ENCODE assay signal across 8 mouse cellular contexts in the genomic region with DNA sequence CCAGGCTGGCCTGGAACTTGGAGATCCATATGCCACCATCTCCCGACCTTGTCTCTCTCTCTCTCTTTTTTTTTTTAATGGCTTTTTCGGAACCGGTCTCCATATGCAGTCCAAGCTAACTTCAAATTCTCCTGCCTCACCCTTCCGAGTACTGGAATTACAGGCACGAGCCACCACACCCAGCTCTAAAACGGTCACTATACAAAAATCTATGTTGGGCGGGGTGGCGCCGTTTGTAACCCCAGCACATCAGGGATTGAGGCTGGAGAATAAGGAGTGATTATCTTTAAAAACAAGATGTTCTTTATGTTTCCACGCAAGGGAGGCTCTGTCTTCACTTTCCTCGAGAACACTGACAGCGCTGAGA. TPM values are rescaled to one million over a fixed set of nuclear protein-coding genes. Genes with fewer than 3 reads are reported as not detected.
DNase-seq lines count a peak whose midpoint lies in the region; ATAC-seq and TF ChIP-seq lines count a peak whose summit lies in the region.

No protein-coding gene starts in this region.

- in situ Hi-C loops in ES-E14 (cut with MboI; ENCODE audit: low sequenced_read_pairs in 2 of 2, unreplicated experiment in 2 of 2): no loop called here

- H3K36me3 ChIP-seq in heart, embryonic 12.5 days: peaks cover 20% of the 10 kb centered on the region
- H3K36me3 ChIP-seq in ES-E14 (ENCODE audit: control insufficient read depth, insufficient read depth, low read length, poor library complexity, severe bottlenecking): peaks cover 18% of the 10 kb centered on the region
- H3K36me3 ChIP-seq in heart, postnatal 0 days (replicated peaks; ENCODE audit: control insufficient read depth, insufficient read depth, low read length): peaks cover 19% of the 10 kb centered on the region
- no peaks in the 10 kb centered on the region for H3K36me3 ChIP-seq in macrophage (ENCODE audit: inconsistent target)

- peaks cover 20% of the 10 kb centered on the region; the same call in 1 of the 2 replicates for H3K79me2 ChIP-seq in macrophage (ENCODE audit: inconsistent target)

- TF ChIP-seq CTCF in heart, postnatal 0 days (IDR thresholded peaks at IDR 0.05; ENCODE audit: low read depth): no peak

- intact Hi-C loops in heart, postnatal 10 days (cut with DNase I): loop anchor here (2.0 kb wide), 1 partner anchor 16 kb away; no protein-coding TSS in a partner anchor
- intact Hi-C loops in left cerebral cortex, postnatal 14 days (cut with DNase I): no loop called here

- peak overlapping the region; percentile 75 for H3K4me2 ChIP-seq in heart, embryonic 12.5 days
- peak overlapping the region; percentile 78 for H3K4me2 ChIP-seq in heart, postnatal 0 days (ENCODE audit: low read depth, low read length)

- peak overlapping the region; percentile 66 for H3K9ac ChIP-seq in heart, embryonic 12.5 days
- H3K9ac ChIP-seq in ES-E14 (ENCODE audit: insufficient read depth, low read depth, low read length, poor library complexity, severe bottlenecking): peak overlapping the region; percentile 91
- peak overlapping the region; percentile 60 for H3K9ac ChIP-seq in heart, postnatal 0 days (replicated peaks; ENCODE audit: low read depth, low read length)

- no peaks in the 10 kb centered on the region for H3K9me3 ChIP-seq in heart, embryonic 12.5 days (replicated peaks)
- no peaks in the 10 kb centered on the region for H3K9me3 ChIP-seq in ES-E14 (ENCODE audit: control insufficient read depth, insufficient read depth, low read depth, low read length)
- H3K9me3 ChIP-seq in heart, postnatal 0 days (replicated peaks; ENCODE audit: control insufficient read depth, low read length): no peaks in the 10 kb centered on the region

- ATAC-seq in heart, embryonic 12.5 days (ENCODE audit: insufficient number of reproducible peaks, low FRiP score): 0 out of 2 replicates have a peak, but pooled peaks have one; percentile 2
- ATAC-seq in heart, postnatal 0 days (ENCODE audit: insufficient read depth, low read depth): no peak

- WGBS in heart, embryonic 12.5 days: 5% methylated on average over 12 of the region's 12 CpGs
- WGBS in heart, postnatal 0 days: 6% methylated on average over 12 of the region's 12 CpGs
- WGBS in macrophage (ENCODE audit: missing documents): 10% methylated on average over 12 of the region's 12 CpGs

- H3K4me3 ChIP-seq in heart, embryonic 12.5 days: peak overlapping the region; percentile 66
- H3K4me3 ChIP-seq in ES-E14 (ENCODE audit: insufficient read depth in 1 of 2, low read depth in 1 of 2, low read length in 2 of 2, poor library complexity in 1 of 2, severe bottlenecking in 1 of 2): peak overlapping the region; percentile 91 to 96
- H3K4me3 ChIP-seq in heart, postnatal 0 days (ENCODE audit: low read depth, low read length): peak overlapping the region; percentile 82
- no peak overlapping the region; the same call in 1 of the 2 replicates for H3K4me3 ChIP-seq in macrophage (ENCODE audit: inconsistent target)

- H3K4me1 ChIP-seq in heart, embryonic 12.5 days (replicated peaks): peaks cover 16% of the 10 kb centered on the region
- peaks cover 2 to 19% of the 10 kb centered on the region in 2 experiments; a peak in 2 of 4 replicates for H3K4me1 ChIP-seq in ES-E14 (ENCODE audit: control insufficient read depth in 2 of 2, insufficient read depth in 2 of 2, low read length in 2 of 2, poor library complexity in 1 of 2)
- H3K4me1 ChIP-seq in heart, postnatal 0 days (ENCODE audit: control insufficient read depth, insufficient read depth): peaks cover 10% of the 10 kb centered on the region; the same call in 1 of the 2 replicates

- no peaks in the 10 kb centered on the region for H3K27me3 ChIP-seq in heart, embryonic 12.5 days (replicated peaks)
- no peaks in the 10 kb centered on the region for H3K27me3 ChIP-seq in heart, postnatal 0 days (ENCODE audit: control insufficient read depth, insufficient read depth, low read length)

- TF ChIP-seq EP300 in heart, postnatal 0 days (IDR thresholded peaks at IDR 0.05; ENCODE audit: low read depth): no peak

- no peak for DNase-seq in heart, postnatal 10 days
- DNase-seq in ES-E14 (ENCODE audit: low read depth, low spot score): no peak
- no peak for DNase-seq in heart, postnatal 0 days (ENCODE audit: low spot score)
- DNase-seq in left cerebral cortex, postnatal 14 days (ENCODE audit: low spot score in 2 of 2): no peak
- DNase-seq in adrenal gland, postnatal 4 days (ENCODE audit: low spot score in 2 of 2): no peak
- no peak for DNase-seq in MN1 (ENCODE audit: low spot score)

- peak overlapping the region; percentile 90 for H3K27ac ChIP-seq in heart, embryonic 12.5 days (ENCODE audit: poor library complexity, severe bottlenecking)
- peak overlapping the region; percentile 37; the same call in 1 of the 2 replicates for H3K27ac ChIP-seq in ES-E14 (ENCODE audit: insufficient read depth, low read depth, low read length, poor library complexity, severe bottlenecking)
- H3K27ac ChIP-seq in heart, postnatal 0 days (ENCODE audit: low read depth): peak overlapping the region; percentile 89
- H3K27ac ChIP-seq in macrophage: peak overlapping the region; percentile 39

RNA-seq across cellular contexts. Expression of gene Nrm, which starts 0.3 kb away (rescaled TPM):
- 48.9 and 50.7 TPM in 2 replicates for polyA plus RNA-seq in heart, embryonic 12.5 days (2016; fragmentation: Nextera tagmentation; extraction: Ambion mirVana)
- 10 to 100 TPM; 12.6 to 13.5 TPM for total RNA-seq in heart, postnatal 10 days (2021)
- total RNA-seq in ES-E14 (2012; rRNA removed): 24.7 and 43.0 TPM in 2 replicates
- total RNA-seq in heart, postnatal 0 days (2014; rRNA removed; ENCODE audit: low replicate concordance): 16.1 and 36.2 TPM in 2 replicates
- polyA plus RNA-seq in heart, postnatal 0 days (2015; fragmentation: Nextera tagmentation; extraction: Ambion mirVana): 18.0 and 21.6 TPM in 2 replicates
- total RNA-seq in macrophage (2018; cell fraction: chromatin; rRNA removed): 1 to 10 TPM in 12 of 26 experiments, under 1 TPM in 3, not detected in 11; 0.48 to 6.9 (median 1.9) TPM
- 1 to 10 TPM; 4.5 to 9.2 (median 6.2) TPM for total RNA-seq in macrophage (2018; cell fraction: cytosol; rRNA removed)
- 10 to 100 TPM in 4 of 26 experiments, 1 to 10 TPM in 22; 2.0 to 31.9 (median 4.7) TPM for total RNA-seq in macrophage (2018; cell fraction: nucleus; rRNA removed)
- polyA plus RNA-seq in macrophage (2018): 5.9 to 14.4 TPM (median 6.8 TPM) in 3 replicates
- total RNA-seq in left cerebral cortex, postnatal 14 days (2021): 1 to 10 TPM; 5.1 TPM
- 10 to 100 TPM; 25.8 to 27.1 TPM for total RNA-seq in adrenal gland, postnatal 4 days (2021)

RNA-seq across cellular contexts. Expression of gene Ppp1r18, which starts 4.6 kb away (rescaled TPM):
- polyA plus RNA-seq in heart, embryonic 12.5 days (2016; fragmentation: Nextera tagmentation; extraction: Ambion mirVana): 22.8 and 23.7 TPM in 2 replicates
- total RNA-seq in heart, postnatal 10 days (2021): 10 to 100 TPM; 27.9 to 29.6 TPM
- total RNA-seq in ES-E14 (2012; rRNA removed): 23.2 and 29.9 TPM in 2 replicates
- 30.0 and 35.0 TPM in 2 replicates for total RNA-seq in heart, postnatal 0 days (2014; rRNA removed; ENCODE audit: low replicate concordance)
- polyA plus RNA-seq in heart, postnatal 0 days (2015; fragmentation: Nextera tagmentation; extraction: Ambion mirVana): 10.0 and 11.6 TPM in 2 replicates
- 100 to 1,000 TPM in 22 of 26 experiments, 10 to 100 TPM in 4; 62.2 to 295 (median 178) TPM for total RNA-seq in macrophage (2018; cell fraction: chromatin; rRNA removed)
- 100 to 1,000 TPM; 183 to 254 (median 218) TPM for total RNA-seq in macrophage (2018; cell fraction: cytosol; rRNA removed)
- 100 to 1,000 TPM in 24 of 26 experiments, 10 to 100 TPM in 2; 99.4 to 300 (median 213) TPM for total RNA-seq in macrophage (2018; cell fraction: nucleus; rRNA removed)
- 166 to 235 TPM (median 189 TPM) in 3 replicates for polyA plus RNA-seq in macrophage (2018)
- 10 to 100 TPM; 12.8 to 14.1 TPM for total RNA-seq in left cerebral cortex, postnatal 14 days (2021)
- 10 to 100 TPM; 40.7 to 46.6 TPM for total RNA-seq in adrenal gland, postnatal 4 days (2021)

RNA-seq across cellular contexts. Expression of gene Dhx16, which starts 18.8 kb away (rescaled TPM):
- polyA plus RNA-seq in heart, embryonic 12.5 days (2016; fragmentation: Nextera tagmentation; extraction: Ambion mirVana): 22.4 and 26.6 TPM in 2 replicates
- total RNA-seq in heart, postnatal 10 days (2021): 10 to 100 TPM; 24.7 to 29.2 TPM
- total RNA-seq in ES-E14 (2012; rRNA removed): 202 and 391 TPM in 2 replicates
- total RNA-seq in heart, postnatal 0 days (2014; rRNA removed; ENCODE audit: low replicate concordance): 18.2 and 24.1 TPM in 2 replicates
- polyA plus RNA-seq in heart, postnatal 0 days (2015; fragmentation: Nextera tagmentation; extraction: Ambion mirVana): 14.9 and 15.0 TPM in 2 replicates
- total RNA-seq in macrophage (2018; cell fraction: chromatin; rRNA removed): 100 to 1,000 TPM in 2 of 26 experiments, 10 to 100 TPM in 24; 31.7 to 110 (median 62.7) TPM
- 10 to 100 TPM; 17.1 to 28.5 (median 23.8) TPM for total RNA-seq in macrophage (2018; cell fraction: cytosol; rRNA removed)
- total RNA-seq in macrophage (2018; cell fraction: nucleus; rRNA removed): 10 to 100 TPM; 29.0 to 70.8 (median 43.2) TPM
- polyA plus RNA-seq in macrophage (2018): 19.3 to 24.2 TPM (median 19.8 TPM) in 3 replicates
- total RNA-seq in left cerebral cortex, postnatal 14 days (2021): 10 to 100 TPM; 30.1 to 32.1 TPM
- 10 to 100 TPM; 44.4 to 52.3 TPM for total RNA-seq in adrenal gland, postnatal 4 days (2021)

RNA-seq across cellular contexts. Expression of gene Mdc1, which starts 19.5 kb away (rescaled TPM):
- polyA plus RNA-seq in heart, embryonic 12.5 days (2016; fragmentation: Nextera tagmentation; extraction: Ambion mirVana): 21.6 and 25.0 TPM in 2 replicates
- 10 to 100 TPM; 20.4 to 22.1 TPM for total RNA-seq in heart, postnatal 10 days (2021)
- total RNA-seq in ES-E14 (2012; rRNA removed): 23.8 and 31.7 TPM in 2 replicates
- 5.4 and 25.0 TPM in 2 replicates for total RNA-seq in heart, postnatal 0 days (2014; rRNA removed; ENCODE audit: low replicate concordance)
- 2.3 and 3.0 TPM in 2 replicates for polyA plus RNA-seq in heart, postnatal 0 days (2015; fragmentation: Nextera tagmentation; extraction: Ambion mirVana)
- total RNA-seq in macrophage (2018; cell fraction: chromatin; rRNA removed): 10 to 100 TPM in 23 of 26 experiments, 1 to 10 TPM in 3; 7.4 to 51.1 (median 30.4) TPM
- 10 to 100 TPM; 10.2 to 24.5 (median 18.6) TPM for total RNA-seq in macrophage (2018; cell fraction: cytosol; rRNA removed)
- total RNA-seq in macrophage (2018; cell fraction: nucleus; rRNA removed): 10 to 100 TPM in 23 of 26 experiments, 1 to 10 TPM in 3; 9.1 to 73.1 (median 23.0) TPM
- polyA plus RNA-seq in macrophage (2018): 12.5 to 32.8 TPM (median 22.9 TPM) in 3 replicates
- 10 to 100 TPM; 10.7 to 14.6 TPM for total RNA-seq in left cerebral cortex, postnatal 14 days (2021)
- total RNA-seq in adrenal gland, postnatal 4 days (2021): 10 to 100 TPM; 28.2 to 35.6 TPM

RNA-seq across cellular contexts. Expression of gene Tubb5, which starts 22.7 kb away (rescaled TPM):
- polyA plus RNA-seq in heart, embryonic 12.5 days (2016; fragmentation: Nextera tagmentation; extraction: Ambion mirVana): 743 and 773 TPM in 2 replicates
- 100 to 1,000 TPM; 358 to 363 TPM for total RNA-seq in heart, postnatal 10 days (2021)
- 1,077 and 1,157 TPM in 2 replicates for total RNA-seq in ES-E14 (2012; rRNA removed)
- 1,043 and 1,325 TPM in 2 replicates for total RNA-seq in heart, postnatal 0 days (2014; rRNA removed; ENCODE audit: low replicate concordance)
- 259 and 267 TPM in 2 replicates for polyA plus RNA-seq in heart, postnatal 0 days (2015; fragmentation: Nextera tagmentation; extraction: Ambion mirVana)
- 100 to 1,000 TPM in 2 of 26 experiments, 10 to 100 TPM in 21, 1 to 10 TPM in 3; 6.5 to 144 (median 36.4) TPM for total RNA-seq in macrophage (2018; cell fraction: chromatin; rRNA removed)
- total RNA-seq in macrophage (2018; cell fraction: cytosol; rRNA removed): 100 to 1,000 TPM; 196 to 602 (median 339) TPM
- total RNA-seq in macrophage (2018; cell fraction: nucleus; rRNA removed): 100 to 1,000 TPM in 17 of 26 experiments, 10 to 100 TPM in 9; 35.0 to 372 (median 132) TPM
- polyA plus RNA-seq in macrophage (2018): 187 to 603 TPM (median 205 TPM) in 3 replicates
- total RNA-seq in left cerebral cortex, postnatal 14 days (2021): 100 to 1,000 TPM; 771 to 797 TPM
- total RNA-seq in adrenal gland, postnatal 4 days (2021): 100 to 1,000 TPM; 553 to 648 TPM

Comparison
In these comparisons a context has a peak if more than half of its experiments do, and no peak if none do; other contexts are left out.
1. H3K27ac ChIP-seq: peak in every context shown above with its lines; median percentile 90 in heart, embryonic 12.5 days; 89 in heart, postnatal 0 days; 39 in macrophage; 37 in ES-E14.